Mouse (Mus musculus): ENCODE measurements around the gene Gm8220.
"Not testable (repeated sequence)": the region's sequence is repeated elsewhere in the genome, so short reads cannot be mapped to it uniquely, and the experiment has no call there.

- not testable (repeated sequence) for TF ChIP-seq CTCF, EP300 (IDR thresholded peaks at IDR 0.05; ENCODE audit: low read depth)
These were observed 26.7 kb downstream of the Gm8220 start for GRCm38 (mm10) chr14:44312049-44312448.

All from heart, postnatal 0 days (tissue).